Mouse (Mus musculus): ENCODE results near the gene Ccnb1.
"Not testable (repeated sequence)": the region's sequence is repeated elsewhere in the genome, so short reads cannot be mapped to it uniquely, and the experiment has no call there.

Ccnb1 gene

GRCm38 (mm10) chr13:100744036-100744744 lies 42.2 kb downstream of the Ccnb1 start, which contains the start of gene Mrps36:
Gene Mrps36, minus strand, starts transcription at chr13:100744659.
- DNase-seq (ENCODE audit: low read depth, low spot score), result peak; percentile 92
- Histone ChIP-seq H3K27me3 (ENCODE audit: control insufficient read depth, insufficient read depth, low read length, poor library complexity, severe bottlenecking) (no peaks in the 10 kb centered on the region), H3K36me3 (ENCODE audit: control insufficient read depth, insufficient read depth, low read length, poor library complexity, severe bottlenecking) (no peaks in the 10 kb centered on the region; the same call in 1 of the 2 replicates)

DNA sequence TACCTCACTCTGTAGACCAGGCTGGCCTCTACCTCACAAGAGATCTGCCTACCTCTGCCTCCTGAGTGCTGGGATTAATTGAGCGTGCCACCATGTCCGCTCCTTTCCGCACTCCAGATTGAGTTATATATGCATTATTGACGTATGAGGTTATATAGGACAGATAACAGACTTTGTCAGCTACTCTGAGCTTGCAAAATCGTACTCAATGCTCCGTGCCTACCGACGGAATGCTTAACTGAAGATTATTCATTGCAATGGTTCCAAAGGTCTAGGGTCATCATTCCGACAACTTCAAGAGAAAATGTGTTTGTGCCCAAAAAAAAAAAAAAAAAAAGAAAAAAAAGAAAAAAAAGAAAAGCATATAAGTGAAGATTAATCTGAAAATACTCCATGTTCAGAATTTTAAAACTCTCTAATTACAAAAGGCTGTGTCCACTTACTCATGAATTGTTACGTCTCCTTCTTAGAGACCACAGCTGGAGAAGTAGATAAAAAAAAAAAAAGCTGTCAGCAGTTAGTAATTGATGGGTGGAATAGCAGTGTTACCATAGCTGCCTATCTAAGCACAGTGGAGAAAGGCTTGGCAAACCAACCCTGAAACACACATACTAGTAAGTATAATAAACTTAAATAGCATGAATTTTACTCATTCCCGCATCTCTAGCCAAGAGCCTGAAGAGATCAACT lies 42.9 kb downstream of the Ccnb1 start:
- Histone ChIP-seq H3K27me3 (ENCODE audit: control insufficient read depth, insufficient read depth, low read length, poor library complexity, severe bottlenecking) (no peaks in the 10 kb centered on the region), H3K36me3 (ENCODE audit: control insufficient read depth, insufficient read depth, low read length, poor library complexity, severe bottlenecking) (no peaks in the 10 kb centered on the region; the same call in 1 of the 2 replicates)
- DNase-seq (ENCODE audit: low read depth, low spot score), result no peak

DNA sequence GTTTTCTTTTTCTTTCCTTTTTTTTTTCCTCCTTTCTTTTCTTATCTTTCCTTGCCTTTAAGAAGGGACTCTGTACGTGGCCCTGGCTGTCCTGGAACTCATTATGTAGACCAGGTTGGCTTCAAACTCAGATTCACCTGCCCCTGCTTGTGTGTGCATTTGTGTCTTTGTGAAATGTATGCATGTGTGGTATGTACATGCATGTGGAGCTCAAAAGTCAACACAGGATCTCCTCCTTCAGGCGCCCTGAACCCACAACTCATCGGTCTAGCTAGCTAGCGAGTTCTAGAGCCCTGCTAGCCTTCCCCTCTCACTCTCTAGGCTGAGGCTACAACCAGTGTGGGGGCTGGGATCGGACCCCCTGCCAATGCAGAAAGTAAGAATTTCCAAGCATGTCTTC lies 43.5 kb downstream of the Ccnb1 start:
- no peak for DNase-seq (ENCODE audit: low read depth, low spot score)
- Histone ChIP-seq H3K27me3 (ENCODE audit: control insufficient read depth, insufficient read depth, low read length, poor library complexity, severe bottlenecking) (no peaks in the 10 kb centered on the region), H3K36me3 (ENCODE audit: control insufficient read depth, insufficient read depth, low read length, poor library complexity, severe bottlenecking) (peaks cover 3% of the 10 kb centered on the region)

DNA sequence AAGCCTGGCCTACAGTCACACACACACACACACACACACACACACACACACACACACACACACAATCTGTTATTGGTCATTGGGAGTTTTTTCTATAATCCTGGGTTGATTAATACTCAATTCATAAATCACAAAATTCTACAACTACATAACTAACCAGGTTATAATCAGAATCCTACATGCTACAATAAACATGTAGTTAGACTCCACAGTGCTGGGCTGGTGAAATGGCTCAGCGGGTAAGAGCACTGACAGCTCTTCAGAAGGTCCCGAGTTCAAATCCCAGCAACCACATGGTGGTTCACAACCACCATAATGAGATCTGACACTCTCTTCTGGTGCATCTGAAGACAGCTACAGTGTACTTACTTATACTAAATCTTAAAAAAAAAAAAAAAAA lies 53.6 kb downstream of the Ccnb1 start:
- Histone ChIP-seq H3K36me3 (ENCODE audit: control insufficient read depth, insufficient read depth, low read length, poor library complexity, severe bottlenecking) (peaks cover 4% of the 10 kb centered on the region; the same call in 1 of the 2 replicates), H3K27me3 (ENCODE audit: control insufficient read depth, insufficient read depth, low read length, poor library complexity, severe bottlenecking) (no peaks in the 10 kb centered on the region; the same call in 1 of the 2 replicates)
- no peak for DNase-seq (ENCODE audit: low read depth, low spot score)

GRCm38 (mm10) chr13:100731462-100732046 lies 54.8 kb downstream of the Ccnb1 start:
- not testable (repeated sequence) for H3K27me3 ChIP-seq (ENCODE audit: control insufficient read depth, insufficient read depth, low read length, poor library complexity, severe bottlenecking); H3K36me3 ChIP-seq (ENCODE audit: control insufficient read depth, insufficient read depth, low read length, poor library complexity, severe bottlenecking); DNase-seq (ENCODE audit: low read depth, low spot score)

- peak; percentile 94 for DNase-seq (ENCODE audit: low read depth, low spot score)
- Histone ChIP-seq H3K36me3 (ENCODE audit: control insufficient read depth, insufficient read depth, low read length, poor library complexity, severe bottlenecking) (0 out of 2 replicates have a peak, but pooled peaks cover 2% of the 10 kb centered on the region), H3K27me3 (ENCODE audit: control insufficient read depth, insufficient read depth, low read length, poor library complexity, severe bottlenecking) (no peaks in the 10 kb centered on the region; the same call in 1 of the 2 replicates)
Measured at GRCm38 (mm10) chr13:100730861-100731176, 55.6 kb downstream of the Ccnb1 start, which contains the start of gene Cdk7. Gene Cdk7, minus strand, starts transcription at chr13:100730939.

GRCm38 (mm10) chr13:100730153-100730860 lies 56.1 kb downstream of the Ccnb1 start:
- H3K27me3 ChIP-seq (ENCODE audit: control insufficient read depth, insufficient read depth, low read length, poor library complexity, severe bottlenecking), result no peaks in the 10 kb centered on the region; the same call in 1 of the 2 replicates
- 0 out of 2 replicates have a peak, but pooled peaks cover 2% of the 10 kb centered on the region for H3K36me3 ChIP-seq (ENCODE audit: control insufficient read depth, insufficient read depth, low read length, poor library complexity, severe bottlenecking)
- peak; percentile 55 for DNase-seq (ENCODE audit: low read depth, low spot score)
